Mouse (Mus musculus) hematopoietic stem cell, adult 5-6 weeks (primary cell): ENCODE results near the gene Marcks. TPM values are rescaled to one million over a fixed set of nuclear protein-coding genes. Genes with fewer than 3 reads are reported as not detected.

Experiments used
- ATAC-seq, 2 experiments: fragments of 125-278 bp in 1 of 2; replicated peaks in 1 of 2; 2 replicates each; pipeline ENCODE4 v1.8.0; 2016 to 2017; ENCODE audit warnings: inconsistent platforms in 2 of 2, mild to moderate bottlenecking in 2 of 2, moderate number of reproducible peaks in 2 of 2, low read depth in 1 of 2, moderate TSS enrichment in 1 of 2; ENCODE audit not compliant: low FRiP score in 2 of 2, poor library complexity in 2 of 2, severe bottlenecking in 2 of 2, insufficient read depth in 1 of 2, low TSS enrichment in 1 of 2
- total RNA-seq: library from RNA; stranded (forward); fragments of 172-1452, 232-1000 nt; gene quantifications from 2 replicates; pipeline ENCODE4 v1.2.3, GENCODE M21; 2017

Gene Marcks
- 20.0 and 21.8 TPM in 2 replicates for total RNA-seq

- ATAC-seq: peak; percentile 54
These were observed at the start of gene Marcks for GRCm38 (mm10) chr10:37138778-37139442. Gene Marcks, minus strand, starts transcription at chr10:37138920.

- no peak for ATAC-seq
These were observed 38.4 kb upstream of the Marcks start for GRCm38 (mm10) chr10:37177071-37177470.

GRCm38 (mm10) chr10:37172416-37172950, 33.8 kb upstream of the Marcks start:
- ATAC-seq: no peak

DNA sequence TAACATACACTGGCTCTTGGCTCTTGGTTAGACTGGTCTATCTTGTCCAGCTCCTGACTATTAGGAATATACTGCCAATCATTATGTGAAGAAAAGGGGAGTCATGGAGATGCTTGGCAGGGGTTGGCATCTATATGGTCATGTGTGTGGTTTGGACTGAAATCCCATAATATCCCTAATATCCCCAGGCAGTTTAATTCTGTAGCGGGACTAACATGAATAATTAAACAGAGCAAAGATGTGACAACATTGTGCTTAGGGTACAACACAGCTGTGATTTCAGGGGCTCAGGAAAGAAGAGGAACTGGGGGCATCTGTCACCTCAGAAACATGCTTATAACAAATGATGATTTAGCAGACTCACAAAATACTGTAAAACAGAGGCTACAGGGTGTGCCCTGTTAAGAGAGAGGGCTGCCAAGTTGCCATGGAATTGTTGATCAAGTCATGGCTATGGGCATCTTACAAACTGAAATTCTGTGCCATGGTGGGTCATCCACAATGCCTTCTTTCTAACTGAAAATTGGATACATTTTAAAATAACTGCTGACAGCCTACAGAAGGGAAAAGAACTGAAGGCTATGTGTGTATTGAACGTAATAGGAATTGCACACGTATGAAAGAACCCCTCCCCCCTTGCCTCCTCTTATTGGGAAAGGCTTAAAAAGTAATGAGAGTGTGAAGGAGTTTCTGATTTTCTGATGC, 33.1 kb upstream of the Marcks start:
- ATAC-seq: no peak

GRCm38 (mm10) chr10:37170878-37171277, 32.2 kb upstream of the Marcks start:
- no peak for ATAC-seq

GRCm38 (mm10) chr10:37170466-37170865, 31.7 kb upstream of the Marcks start:
- ATAC-seq: no peak

DNA sequence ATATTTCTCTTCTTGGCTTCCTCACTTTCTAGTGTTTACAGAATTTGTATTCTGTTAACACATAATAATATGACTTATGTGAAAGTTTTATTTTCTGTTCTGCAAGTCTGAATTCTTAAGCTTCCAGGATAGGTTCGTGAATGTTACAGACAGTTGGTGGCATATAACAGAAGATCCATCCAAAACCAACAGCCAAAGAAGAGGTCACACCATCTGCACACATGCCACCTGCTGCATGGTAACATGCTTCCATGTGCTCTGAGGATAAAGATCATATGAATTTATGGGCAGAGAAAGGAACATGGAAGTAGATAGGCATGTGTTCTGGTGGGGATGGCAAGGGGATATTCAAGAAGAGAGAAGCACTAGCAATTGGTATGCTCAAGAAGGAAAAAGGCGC, 28.8 kb upstream of the Marcks start:
- no peak for ATAC-seq

DNA sequence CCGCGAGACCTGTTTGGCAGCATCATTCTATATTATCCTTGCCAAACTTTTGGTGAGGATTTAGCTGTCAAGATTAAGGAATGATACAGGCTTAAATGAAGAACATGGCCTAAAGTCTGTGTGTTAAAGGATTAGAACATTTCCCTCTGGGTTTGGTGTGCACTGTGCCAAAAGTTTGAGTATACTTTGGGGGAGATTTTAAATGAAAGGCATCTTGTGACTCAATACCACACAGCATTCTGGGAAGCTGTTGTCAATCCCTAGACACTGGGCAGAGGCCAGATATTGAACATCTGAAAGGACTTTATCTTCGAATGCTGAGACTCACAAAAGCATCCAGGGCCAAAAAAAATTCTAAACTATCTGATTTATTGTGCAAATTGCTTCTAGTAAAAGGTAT, 21.0 kb upstream of the Marcks start:
- ATAC-seq: no peak

- ATAC-seq: no peak
These were observed 18.4 kb upstream of the Marcks start for GRCm38 (mm10) chr10:37157156-37157555.

GRCm38 (mm10) chr10:37155131-37155530, 16.4 kb upstream of the Marcks start:
- ATAC-seq: no peak

GRCm38 (mm10) chr10:37151539-37152271, 13.0 kb upstream of the Marcks start:
- ATAC-seq: no peak

DNA sequence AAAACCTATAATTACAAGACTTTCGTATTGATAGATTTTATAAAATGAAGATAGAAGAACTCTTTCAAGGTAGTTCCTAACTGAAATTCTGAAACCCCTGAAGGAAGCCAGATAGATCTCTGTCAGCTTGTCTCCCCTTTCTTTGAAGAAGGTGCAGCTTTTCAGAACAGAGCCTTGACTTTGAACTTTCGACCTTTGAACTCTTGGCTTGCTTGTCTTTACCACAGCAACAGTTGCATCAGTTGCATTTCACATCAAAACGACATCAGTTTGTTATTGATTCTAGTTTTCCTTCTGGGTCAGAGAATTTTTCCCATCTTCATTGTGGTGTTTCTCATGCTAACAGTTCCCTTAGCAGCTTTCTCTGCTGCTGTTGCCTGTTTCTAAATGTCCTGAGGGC, 9.3 kb upstream of the Marcks start:
- ATAC-seq: no peak

- ATAC-seq: no peak
These were observed 6.7 kb upstream of the Marcks start for GRCm38 (mm10) chr10:37145456-37145855.

GRCm38 (mm10) chr10:37141621-37142020, 2.9 kb upstream of the Marcks start:
- no peak for ATAC-seq

GRCm38 (mm10) chr10:37140736-37141451, 2.2 kb upstream of the Marcks start:
- ATAC-seq: peak in 1 of 2 experiments; percentile 16; a peak in 1 of 4 replicates

DNA sequence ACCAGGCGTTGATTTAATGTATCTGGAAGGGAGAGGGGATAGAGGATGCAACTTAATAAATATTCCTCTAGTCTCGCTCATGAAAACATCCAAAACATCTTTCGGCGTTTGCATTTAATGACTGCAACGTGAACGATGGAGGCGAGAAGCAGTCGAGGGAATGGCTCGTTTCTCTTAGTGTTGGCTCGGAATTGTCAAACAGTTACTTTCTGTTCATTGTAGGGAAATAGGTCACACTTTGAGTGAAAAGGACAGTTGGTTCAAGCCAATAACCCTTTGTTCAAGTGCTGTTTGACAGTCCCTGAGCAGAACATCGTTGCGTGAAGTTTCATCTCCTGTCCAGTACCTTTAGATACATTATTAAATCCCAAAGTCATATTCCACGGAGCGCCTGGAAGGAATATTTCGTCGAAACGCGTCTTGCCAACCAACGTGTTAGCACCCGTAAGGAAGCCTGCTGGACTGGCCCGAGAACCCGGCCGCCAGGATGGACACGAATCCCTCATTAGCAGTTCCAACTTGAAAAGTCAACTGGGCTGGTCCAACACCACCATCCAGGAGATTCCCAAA, 1.5 kb upstream of the Marcks start:
- no peak for ATAC-seq

GRCm38 (mm10) chr10:37139443-37140165, 884 bp upstream of the Marcks start:
- no peak for ATAC-seq
